Comparison of ENCODE assay signal across 18 mouse cellular contexts in the genomic region with DNA sequence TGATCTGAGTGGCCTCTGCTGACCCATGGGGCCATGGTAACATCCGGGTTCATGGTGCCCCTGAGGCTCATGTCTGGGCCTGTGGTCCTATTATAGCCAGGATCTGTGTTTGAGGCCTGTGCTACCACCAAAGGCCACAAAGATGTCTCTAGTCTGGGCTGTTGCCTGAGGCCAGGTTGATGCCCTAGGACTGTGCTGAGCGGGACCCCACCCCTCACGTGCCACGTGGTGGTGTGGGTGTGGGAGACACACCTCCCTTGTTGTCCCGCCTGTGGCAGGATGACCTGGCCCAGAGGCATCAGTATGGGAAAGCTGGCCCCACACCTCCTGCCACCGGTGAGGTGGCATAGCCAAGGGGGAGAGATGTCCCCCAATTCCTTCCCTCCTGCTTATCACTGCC.
A peak's percentile ranks its signal among the peaks of the same experiment; 100 is the strongest.
DNase-seq lines count a peak whose midpoint lies in the region; ATAC-seq and TF ChIP-seq lines count a peak whose summit lies in the region.
"Had no signal": no experiment of that assay in that cellular context is flagged by ENCODE, and none has a peak within 500 bp of the region (broad histone marks: within the 10 kb centered on the region; RNA-seq: fewer than 3 reads in every experiment).

No protein-coding gene starts in this region.

- H3K4me3 ChIP-seq in forebrain, embryonic 13.5 days: no peak overlapping the region
- no peak overlapping the region for H3K4me3 ChIP-seq in forebrain, embryonic 14.5 days (ENCODE audit: low read depth, low read length)
- H3K4me3 ChIP-seq in intestine, embryonic 14.5 days (ENCODE audit: low read depth, low read length): no peak overlapping the region
- no peak overlapping the region for H3K4me3 ChIP-seq in intestine, postnatal 0 days (ENCODE audit: low read depth, low read length)
- H3K4me3 ChIP-seq in midbrain, embryonic 14.5 days (replicated peaks; ENCODE audit: low read depth, low read length): no peak overlapping the region
- no peak overlapping the region for H3K4me3 ChIP-seq in midbrain, embryonic 15.5 days
- no peak overlapping the region for H3K4me3 ChIP-seq in thymus, adult 2 months (ENCODE audit: control insufficient read depth, insufficient read depth, low read length)
- H3K4me3 ChIP-seq: forebrain, embryonic 12.5 days; heart, embryonic 13.5 days; neural tube, embryonic 13.5 days had no signal

- no peaks in the 10 kb centered on the region for H3K27me3 ChIP-seq in forebrain, embryonic 13.5 days
- H3K27me3 ChIP-seq in forebrain, embryonic 14.5 days (replicated peaks; ENCODE audit: control insufficient read depth, insufficient read depth, low read length): no peaks in the 10 kb centered on the region
- no peaks in the 10 kb centered on the region for H3K27me3 ChIP-seq in intestine, embryonic 14.5 days (replicated peaks; ENCODE audit: control insufficient read depth, insufficient read depth, low read length)
- no peaks in the 10 kb centered on the region for H3K27me3 ChIP-seq in intestine, postnatal 0 days (replicated peaks; ENCODE audit: control insufficient read depth, insufficient read depth, low read length)
- H3K27me3 ChIP-seq in midbrain, embryonic 14.5 days (ENCODE audit: control insufficient read depth, insufficient read depth, low read length): no peaks in the 10 kb centered on the region
- no peaks in the 10 kb centered on the region for H3K27me3 ChIP-seq in midbrain, embryonic 15.5 days (replicated peaks)
- no peaks in the 10 kb centered on the region for H3K27me3 ChIP-seq in thymus, adult 2 months (ENCODE audit: control insufficient read depth, insufficient read depth, low read length)
- H3K27me3 ChIP-seq: forebrain, embryonic 12.5 days; heart, embryonic 13.5 days; neural tube, embryonic 13.5 days had no signal

- no peaks in the 10 kb centered on the region for H3K4me1 ChIP-seq in forebrain, embryonic 13.5 days
- H3K4me1 ChIP-seq in forebrain, embryonic 14.5 days (ENCODE audit: control insufficient read depth, insufficient read depth, low read length): no peaks in the 10 kb centered on the region
- H3K4me1 ChIP-seq in intestine, embryonic 14.5 days (replicated peaks; ENCODE audit: control insufficient read depth, insufficient read depth, low read length): no peaks in the 10 kb centered on the region
- no peaks in the 10 kb centered on the region for H3K4me1 ChIP-seq in intestine, postnatal 0 days (replicated peaks; ENCODE audit: control insufficient read depth, insufficient read depth, low read length)
- no peaks in the 10 kb centered on the region for H3K4me1 ChIP-seq in midbrain, embryonic 14.5 days (ENCODE audit: control insufficient read depth, insufficient read depth, low read length)
- H3K4me1 ChIP-seq in midbrain, embryonic 15.5 days: no peaks in the 10 kb centered on the region
- H3K4me1 ChIP-seq in thymus, adult 2 months (replicated peaks; ENCODE audit: control insufficient read depth, insufficient read depth, low read length): peaks cover 9% of the 10 kb centered on the region
- H3K4me1 ChIP-seq: forebrain, embryonic 12.5 days; heart, embryonic 13.5 days; neural tube, embryonic 13.5 days had no signal

- H3K9ac ChIP-seq in forebrain, embryonic 13.5 days: no peak overlapping the region
- no peak overlapping the region for H3K9ac ChIP-seq in forebrain, embryonic 14.5 days (ENCODE audit: low read length)
- H3K9ac ChIP-seq in intestine, embryonic 14.5 days (ENCODE audit: low read length): no peak overlapping the region
- H3K9ac ChIP-seq in intestine, postnatal 0 days (ENCODE audit: low read depth, low read length): no peak overlapping the region
- H3K9ac ChIP-seq in midbrain, embryonic 14.5 days (replicated peaks; ENCODE audit: low read length): no peak overlapping the region
- no peak overlapping the region for H3K9ac ChIP-seq in midbrain, embryonic 15.5 days
- H3K9ac ChIP-seq: forebrain, embryonic 12.5 days; heart, embryonic 13.5 days; neural tube, embryonic 13.5 days had no signal

- 0 out of 2 replicates have a peak, but pooled peaks have one; percentile 21 for ATAC-seq in forebrain, embryonic 13.5 days
- ATAC-seq in forebrain, embryonic 14.5 days: no peak
- 0 out of 2 replicates have a peak, but pooled peaks have one; percentile 27 for ATAC-seq in intestine, embryonic 14.5 days (replicated peaks; ENCODE audit: low FRiP score, low TSS enrichment, low read depth)
- ATAC-seq in intestine, postnatal 0 days: no peak
- peak; percentile 34; the same call in 1 of the 2 replicates for ATAC-seq in midbrain, embryonic 14.5 days (ENCODE audit: low FRiP score, low TSS enrichment)
- ATAC-seq in midbrain, embryonic 15.5 days (replicated peaks): no peak
- ATAC-seq: CD4-positive, CD25-positive, alpha-beta regulatory T cell, adult 4 months had no signal

- no peak overlapping the region for H3K4me2 ChIP-seq in forebrain, embryonic 13.5 days
- H3K4me2 ChIP-seq in forebrain, embryonic 14.5 days (ENCODE audit: low read length): no peak overlapping the region
- H3K4me2 ChIP-seq in intestine, embryonic 14.5 days (ENCODE audit: low read length): no peak overlapping the region
- no peak overlapping the region for H3K4me2 ChIP-seq in intestine, postnatal 0 days (replicated peaks; ENCODE audit: low read depth)
- H3K4me2 ChIP-seq in midbrain, embryonic 14.5 days (ENCODE audit: low read length): no peak overlapping the region
- H3K4me2 ChIP-seq in midbrain, embryonic 15.5 days: no peak overlapping the region
- H3K4me2 ChIP-seq: forebrain, embryonic 12.5 days; heart, embryonic 13.5 days; neural tube, embryonic 13.5 days had no signal

- H3K9me3 ChIP-seq in forebrain, embryonic 13.5 days (replicated peaks): no peaks in the 10 kb centered on the region
- H3K9me3 ChIP-seq in forebrain, embryonic 14.5 days (replicated peaks; ENCODE audit: control insufficient read depth, low read length): no peaks in the 10 kb centered on the region
- H3K9me3 ChIP-seq in intestine, embryonic 14.5 days (ENCODE audit: control insufficient read depth, low read length): no peaks in the 10 kb centered on the region
- H3K9me3 ChIP-seq in intestine, postnatal 0 days (ENCODE audit: control insufficient read depth): no peaks in the 10 kb centered on the region
- H3K9me3 ChIP-seq in midbrain, embryonic 14.5 days (ENCODE audit: control insufficient read depth, low read length): no peaks in the 10 kb centered on the region
- H3K9me3 ChIP-seq in midbrain, embryonic 15.5 days: no peaks in the 10 kb centered on the region
- H3K9me3 ChIP-seq: forebrain, embryonic 12.5 days; neural tube, embryonic 13.5 days had no signal

- no peak for TF ChIP-seq CTCF in intestine, postnatal 0 days (IDR thresholded peaks at IDR 0.05; ENCODE audit: low read depth)
- no peak for TF ChIP-seq CTCF in thymus, adult 2 months (IDR thresholded peaks at IDR 0.05; ENCODE audit: borderline replicate concordance, control insufficient read depth, extremely low read depth, insufficient read depth, low read length, poor library complexity)

- H3K27ac ChIP-seq in forebrain, embryonic 13.5 days: no peak overlapping the region
- no peak overlapping the region for H3K27ac ChIP-seq in forebrain, embryonic 14.5 days (ENCODE audit: low read depth, low read length)
- H3K27ac ChIP-seq in intestine, embryonic 14.5 days (ENCODE audit: low read depth): no peak overlapping the region
- H3K27ac ChIP-seq in intestine, postnatal 0 days (ENCODE audit: low read depth, low read length): no peak overlapping the region
- no peak overlapping the region for H3K27ac ChIP-seq in midbrain, embryonic 14.5 days (replicated peaks; ENCODE audit: low read depth, low read length)
- H3K27ac ChIP-seq in midbrain, embryonic 15.5 days: no peak overlapping the region
- H3K27ac ChIP-seq in thymus, adult 2 months (ENCODE audit: control insufficient read depth, insufficient read depth, low read length): no peak overlapping the region
- H3K27ac ChIP-seq: forebrain, embryonic 12.5 days; heart, embryonic 13.5 days; neural tube, embryonic 13.5 days had no signal

- no peak for TF ChIP-seq POLR2A in thymus, adult 2 months (IDR thresholded peaks at IDR 0.05; ENCODE audit: control insufficient read depth, extremely low read depth, insufficient read depth, low read length, poor library complexity)

- no peak for DNase-seq in forebrain, embryonic 14.5 days (ENCODE audit: low spot score)
- DNase-seq in intestine, embryonic 14.5 days (ENCODE audit: low spot score): no peak
- no peak for DNase-seq in midbrain, embryonic 14.5 days
- no peak for DNase-seq in kidney, adult 18-20 months
- DNase-seq in thymus, adult 2 months: no peak
- DNase-seq: adrenal gland, postnatal 36 days; cerebellum, adult 11-12 months; cerebellum, postnatal 14 days; gastrocnemius, postnatal 36 days; kidney, postnatal 10 days; thymus, postnatal 25 days had no signal

- 86% methylated on average over 6 of the region's 6 CpGs for WGBS in forebrain, embryonic 13.5 days
- 92% methylated on average over 6 of the region's 6 CpGs for WGBS in forebrain, embryonic 14.5 days
- WGBS in intestine, embryonic 14.5 days: 85% methylated on average over 6 of the region's 6 CpGs
- 73% methylated on average over 6 of the region's 6 CpGs for WGBS in intestine, postnatal 0 days
- 89% methylated on average over 6 of the region's 6 CpGs for WGBS in midbrain, embryonic 14.5 days
- 88% methylated on average over 6 of the region's 6 CpGs for WGBS in midbrain, embryonic 15.5 days
- 93% methylated on average over 6 of the region's 6 CpGs for WGBS in thymus, adult 2 months

- H3K36me3 ChIP-seq in forebrain, embryonic 13.5 days (ENCODE audit: poor library complexity, severe bottlenecking): no peaks in the 10 kb centered on the region
- no peaks in the 10 kb centered on the region for H3K36me3 ChIP-seq in forebrain, embryonic 14.5 days (ENCODE audit: control insufficient read depth, insufficient read depth, low read length)
- no peaks in the 10 kb centered on the region for H3K36me3 ChIP-seq in intestine, embryonic 14.5 days (ENCODE audit: control insufficient read depth, insufficient read depth, low read length)
- no peaks in the 10 kb centered on the region for H3K36me3 ChIP-seq in intestine, postnatal 0 days (ENCODE audit: control insufficient read depth, insufficient read depth)
- H3K36me3 ChIP-seq in midbrain, embryonic 14.5 days (ENCODE audit: control insufficient read depth, insufficient read depth, low read length): no peaks in the 10 kb centered on the region
- no peaks in the 10 kb centered on the region for H3K36me3 ChIP-seq in midbrain, embryonic 15.5 days (replicated peaks)
- no peaks in the 10 kb centered on the region for H3K36me3 ChIP-seq in thymus, adult 2 months (ENCODE audit: control insufficient read depth, insufficient read depth, low read length)
- H3K36me3 ChIP-seq: forebrain, embryonic 12.5 days; heart, embryonic 13.5 days; neural tube, embryonic 13.5 days had no signal

Comparison
In these comparisons a context has a peak if more than half of its experiments do, and no peak if none do; other contexts are left out.
1. ATAC-seq: peak in forebrain, embryonic 13.5 days (single experiment), intestine, embryonic 14.5 days (single experiment) and midbrain, embryonic 14.5 days (single experiment); none in forebrain, embryonic 14.5 days (single experiment), intestine, postnatal 0 days (single experiment) and midbrain, embryonic 15.5 days (single experiment).